In genomic region chr3:152190679-152191477, GRCm38 (mm10) we compare ENCODE assay signal across 7 mouse cellular contexts. TPM values are rescaled to one million over a fixed set of nuclear protein-coding genes. Genes with fewer than 3 reads are reported as not detected.
A peak's percentile ranks its signal among the peaks of the same experiment; 100 is the strongest.
DNase-seq lines count a peak whose midpoint lies in the region; ATAC-seq and TF ChIP-seq lines count a peak whose summit lies in the region.

No protein-coding gene starts in this region.

- H3K27me3 ChIP-seq in lung, postnatal 0 days (replicated peaks; ENCODE audit: insufficient read depth, low read length) = no peaks in the 10 kb centered on the region
- no peaks in the 10 kb centered on the region for H3K27me3 ChIP-seq in embryonic facial prominence, embryonic 13.5 days
- H3K27me3 ChIP-seq in intestine, postnatal 0 days (replicated peaks; ENCODE audit: control insufficient read depth, insufficient read depth, low read length) = no peaks in the 10 kb centered on the region
- no peaks in the 10 kb centered on the region for H3K27me3 ChIP-seq in stomach, embryonic 14.5 days (ENCODE audit: control insufficient read depth, insufficient read depth, low read length)
- H3K27me3 ChIP-seq in thymus, adult 2 months (ENCODE audit: control insufficient read depth, insufficient read depth, low read length) = no peaks in the 10 kb centered on the region

- no peak for TF ChIP-seq EP300 in lung, postnatal 0 days (IDR thresholded peaks at IDR 0.05)

- H3K4me2 ChIP-seq in lung, postnatal 0 days (replicated peaks; ENCODE audit: low read depth, low read length) = peak overlapping the region; percentile 57
- H3K4me2 ChIP-seq in embryonic facial prominence, embryonic 13.5 days = peak overlapping the region; percentile 60
- H3K4me2 ChIP-seq in intestine, postnatal 0 days (replicated peaks; ENCODE audit: low read depth) = peak overlapping the region; percentile 54
- H3K4me2 ChIP-seq in stomach, embryonic 14.5 days (replicated peaks; ENCODE audit: low read depth, low read length) = peak overlapping the region; percentile 60

- H3K4me3 ChIP-seq in lung, postnatal 0 days (ENCODE audit: low read depth, low read length) = peak overlapping the region; percentile 63
- H3K4me3 ChIP-seq in embryonic facial prominence, embryonic 13.5 days = peak overlapping the region; percentile 30
- H3K4me3 ChIP-seq in intestine, postnatal 0 days (ENCODE audit: low read depth, low read length) = peak overlapping the region; percentile 47
- H3K4me3 ChIP-seq in stomach, embryonic 14.5 days (ENCODE audit: low read depth, low read length) = peak overlapping the region; percentile 12
- no peak overlapping the region; the same call in 1 of the 2 replicates for H3K4me3 ChIP-seq in thymus, adult 2 months (ENCODE audit: control insufficient read depth, insufficient read depth, low read length)

- no peak for TF ChIP-seq POLR2A in thymus, adult 2 months (IDR thresholded peaks at IDR 0.05; ENCODE audit: control insufficient read depth, extremely low read depth, insufficient read depth, low read length, poor library complexity)

- H3K9ac ChIP-seq in lung, postnatal 0 days (replicated peaks; ENCODE audit: low read depth) = peak overlapping the region; percentile 54
- H3K9ac ChIP-seq in embryonic facial prominence, embryonic 13.5 days = peak overlapping the region; percentile 55
- H3K9ac ChIP-seq in intestine, postnatal 0 days (ENCODE audit: low read depth, low read length) = no peak overlapping the region
- no peak overlapping the region; the same call in 1 of the 2 replicates for H3K9ac ChIP-seq in stomach, embryonic 14.5 days (replicated peaks; ENCODE audit: low read depth, low read length)

- TF ChIP-seq CTCF in lung, postnatal 0 days (IDR thresholded peaks at IDR 0.05) = no peak
- no peak for TF ChIP-seq CTCF in intestine, postnatal 0 days (IDR thresholded peaks at IDR 0.05; ENCODE audit: low read depth)
- TF ChIP-seq CTCF in thymus, adult 2 months (IDR thresholded peaks at IDR 0.05; ENCODE audit: borderline replicate concordance, control insufficient read depth, extremely low read depth, insufficient read depth, low read length, poor library complexity) = no peak

- no peaks in the 10 kb centered on the region for H3K36me3 ChIP-seq in lung, postnatal 0 days (ENCODE audit: insufficient read depth, low read length)
- peaks cover 5% of the 10 kb centered on the region; the same call in 1 of the 2 replicates for H3K36me3 ChIP-seq in embryonic facial prominence, embryonic 13.5 days
- H3K36me3 ChIP-seq in intestine, postnatal 0 days (ENCODE audit: control insufficient read depth, insufficient read depth) = 0 out of 2 replicates have a peak, but pooled peaks cover 7% of the 10 kb centered on the region
- no peaks in the 10 kb centered on the region for H3K36me3 ChIP-seq in stomach, embryonic 14.5 days (ENCODE audit: control insufficient read depth, insufficient read depth, low read length)
- H3K36me3 ChIP-seq in thymus, adult 2 months (ENCODE audit: control insufficient read depth, insufficient read depth, low read length) = peaks cover 7% of the 10 kb centered on the region; the same call in 1 of the 2 replicates

- WGBS in lung, postnatal 0 days = 48% methylated on average over 9 of the region's 9 CpGs
- WGBS in embryonic facial prominence, embryonic 13.5 days = 71% methylated on average over 9 of the region's 9 CpGs
- WGBS in intestine, postnatal 0 days = 62% methylated on average over 9 of the region's 9 CpGs
- WGBS in stomach, embryonic 14.5 days = 57% methylated on average over 9 of the region's 9 CpGs
- 92% methylated on average over 9 of the region's 9 CpGs for WGBS in thymus, adult 2 months

- no peaks in the 10 kb centered on the region for H3K9me3 ChIP-seq in lung, postnatal 0 days (ENCODE audit: low read length)
- H3K9me3 ChIP-seq in embryonic facial prominence, embryonic 13.5 days = no peaks in the 10 kb centered on the region
- H3K9me3 ChIP-seq in intestine, postnatal 0 days (ENCODE audit: control insufficient read depth) = no peaks in the 10 kb centered on the region
- no peaks in the 10 kb centered on the region for H3K9me3 ChIP-seq in stomach, embryonic 14.5 days (ENCODE audit: control insufficient read depth, low read depth, low read length)

- ATAC-seq in lung, postnatal 0 days = no peak
- no peak for ATAC-seq in embryonic facial prominence, embryonic 13.5 days (ENCODE audit: insufficient number of reproducible peaks, insufficient read depth, low FRiP score, low TSS enrichment, low read depth)
- ATAC-seq in intestine, postnatal 0 days = no peak
- ATAC-seq in stomach, embryonic 14.5 days (ENCODE audit: insufficient number of reproducible peaks, insufficient read depth, low FRiP score, low read depth) = no peak

- H3K4me1 ChIP-seq in lung, postnatal 0 days (ENCODE audit: insufficient read depth, low read depth, low read length) = no peaks in the 10 kb centered on the region; the same call in 1 of the 2 replicates
- H3K4me1 ChIP-seq in embryonic facial prominence, embryonic 13.5 days = peaks cover 7% of the 10 kb centered on the region
- H3K4me1 ChIP-seq in intestine, postnatal 0 days (replicated peaks; ENCODE audit: control insufficient read depth, insufficient read depth, low read length) = no peaks in the 10 kb centered on the region
- H3K4me1 ChIP-seq in stomach, embryonic 14.5 days (ENCODE audit: control insufficient read depth, insufficient read depth, low read length) = no peaks in the 10 kb centered on the region
- H3K4me1 ChIP-seq in thymus, adult 2 months (replicated peaks; ENCODE audit: control insufficient read depth, insufficient read depth, low read length) = peaks cover 6% of the 10 kb centered on the region

- peak; percentile 50 for DNase-seq in lung, postnatal 0 days (ENCODE audit: low spot score)
- no peak for DNase-seq in lung, postnatal 10 days
- no peak for DNase-seq in thymus, adult 18-20 months
- DNase-seq in thymus, adult 2 months = no peak

- peak overlapping the region; percentile 75 for H3K27ac ChIP-seq in lung, postnatal 0 days (ENCODE audit: low read length)
- no peak overlapping the region for H3K27ac ChIP-seq in embryonic facial prominence, embryonic 13.5 days
- H3K27ac ChIP-seq in intestine, postnatal 0 days (ENCODE audit: low read depth, low read length) = no peak overlapping the region
- no peak overlapping the region; the same call in 1 of the 2 replicates for H3K27ac ChIP-seq in stomach, embryonic 14.5 days (ENCODE audit: low read length)
- H3K27ac ChIP-seq in thymus, adult 2 months (ENCODE audit: control insufficient read depth, insufficient read depth, low read length) = no peak overlapping the region

RNA-seq across cellular contexts. Expression of gene Dnajb4, which starts 19.2 kb away (rescaled TPM):
- polyA plus RNA-seq in lung, postnatal 0 days (2015; fragmentation: Nextera tagmentation; extraction: Ambion mirVana) = 54.0 and 58.7 TPM in 2 replicates
- polyA plus RNA-seq in embryonic facial prominence, embryonic 13.5 days (2015; fragmentation: Nextera tagmentation; extraction: Ambion mirVana) = 27.9 and 31.7 TPM in 2 replicates
- polyA plus RNA-seq in intestine, postnatal 0 days (2015; fragmentation: Nextera tagmentation; extraction: Ambion mirVana) = 17.9 and 20.4 TPM in 2 replicates
- polyA plus RNA-seq in stomach, embryonic 14.5 days (2014; fragmentation: Nextera tagmentation; extraction: Ambion mirVana) = 30.3 and 31.4 TPM in 2 replicates
- polyA plus RNA-seq in thymus, adult 2 months (2012; rRNA removed) = 8.6 and 9.2 TPM in 2 replicates

RNA-seq across cellular contexts. Expression of gene Fubp1, which starts 19.3 kb away (rescaled TPM):
- polyA plus RNA-seq in lung, postnatal 0 days (2015; fragmentation: Nextera tagmentation; extraction: Ambion mirVana) = 74.9 and 95.5 TPM in 2 replicates
- 336 and 338 TPM in 2 replicates for polyA plus RNA-seq in embryonic facial prominence, embryonic 13.5 days (2015; fragmentation: Nextera tagmentation; extraction: Ambion mirVana)
- 60.6 and 64.8 TPM in 2 replicates for polyA plus RNA-seq in intestine, postnatal 0 days (2015; fragmentation: Nextera tagmentation; extraction: Ambion mirVana)
- 252 and 265 TPM in 2 replicates for polyA plus RNA-seq in stomach, embryonic 14.5 days (2014; fragmentation: Nextera tagmentation; extraction: Ambion mirVana)
- 247 and 254 TPM in 2 replicates for polyA plus RNA-seq in thymus, adult 2 months (2012; rRNA removed)

RNA-seq across cellular contexts. Expression of gene Gipc2, which starts 24.8 kb away (rescaled TPM):
- polyA plus RNA-seq in lung, postnatal 0 days (2015; fragmentation: Nextera tagmentation; extraction: Ambion mirVana) = 86.3 and 107 TPM in 2 replicates
- polyA plus RNA-seq in embryonic facial prominence, embryonic 13.5 days (2015; fragmentation: Nextera tagmentation; extraction: Ambion mirVana) = 3.1 and 4.2 TPM in 2 replicates
- polyA plus RNA-seq in intestine, postnatal 0 days (2015; fragmentation: Nextera tagmentation; extraction: Ambion mirVana) = 222 and 243 TPM in 2 replicates
- 43.8 and 51.8 TPM in 2 replicates for polyA plus RNA-seq in stomach, embryonic 14.5 days (2014; fragmentation: Nextera tagmentation; extraction: Ambion mirVana)
- polyA plus RNA-seq in thymus, adult 2 months (2012; rRNA removed) = 3.2 and 4.0 TPM in 2 replicates

Comparison
In these comparisons a context has a peak if more than half of its experiments do, and no peak if none do; other contexts are left out.
1. H3K9ac ChIP-seq: peak in lung, postnatal 0 days (single experiment) and embryonic facial prominence, embryonic 13.5 days (single experiment); none in intestine, postnatal 0 days (single experiment) and stomach, embryonic 14.5 days (single experiment).
2. Peak in every context shown above with its lines, with median percentiles within 50 percentile points of each other: H3K4me2 ChIP-seq.